In genomic region chr1:141401334-141401733, GRCm38 (mm10) we compare ENCODE assay signal across 32 mouse cellular contexts.
"Had no signal": no experiment of that assay in that cellular context is flagged by ENCODE, and none has a peak within 500 bp of the region (broad histone marks: within the 10 kb centered on the region; RNA-seq: fewer than 3 reads in every experiment).

No protein-coding gene starts in this region.

- DNase-seq: left cerebral cortex, postnatal 4 days; liver; liver, embryonic 13.5 days; liver, postnatal 0 days; lung, adult 18-20 months; lung, adult 2 months; lung, embryonic 14.5 days; lung, postnatal 10 days; lung, postnatal 14 days; lung, postnatal 36 days; lung, postnatal 4 days; midbrain, embryonic 14.5 days had no signal

- H3K4me3 ChIP-seq: limb, embryonic 10.5 days; limb, embryonic 12.5 days; limb, embryonic 13.5 days; limb, embryonic 15.5 days; liver, embryonic 12.5 days; liver, embryonic 13.5 days; liver, embryonic 15.5 days; lung, embryonic 15.5 days; megakaryocyte, embryonic 14.5 days; midbrain, embryonic 10.5 days; midbrain, embryonic 12.5 days; midbrain, embryonic 13.5 days; midbrain, embryonic 15.5 days; myocyte; neural tube, embryonic 12.5 days had no signal

- H3K4me1 ChIP-seq: limb, embryonic 10.5 days; limb, embryonic 12.5 days; limb, embryonic 13.5 days; limb, embryonic 15.5 days; liver, embryonic 12.5 days; liver, embryonic 13.5 days; liver, embryonic 15.5 days; lung, embryonic 15.5 days; megakaryocyte, embryonic 14.5 days; midbrain, embryonic 10.5 days; midbrain, embryonic 12.5 days; midbrain, embryonic 13.5 days; midbrain, embryonic 15.5 days; neural tube, embryonic 12.5 days had no signal

- H3K27ac ChIP-seq: limb, embryonic 10.5 days; limb, embryonic 12.5 days; limb, embryonic 13.5 days; limb, embryonic 15.5 days; liver, embryonic 12.5 days; liver, embryonic 13.5 days; liver, embryonic 14.5 days; liver, embryonic 15.5 days; lung, embryonic 15.5 days; macrophage; midbrain, embryonic 10.5 days; midbrain, embryonic 12.5 days; midbrain, embryonic 13.5 days; midbrain, embryonic 15.5 days; neural tube, embryonic 12.5 days had no signal

- H3K27me3 ChIP-seq: limb, embryonic 12.5 days; limb, embryonic 13.5 days; limb, embryonic 15.5 days; liver, embryonic 12.5 days; liver, embryonic 13.5 days; liver, embryonic 15.5 days; lung, embryonic 15.5 days; megakaryocyte, embryonic 14.5 days; midbrain, embryonic 12.5 days; midbrain, embryonic 13.5 days; midbrain, embryonic 15.5 days; neural tube, embryonic 12.5 days had no signal

- H3K4me2 ChIP-seq: limb, embryonic 12.5 days; limb, embryonic 13.5 days; limb, embryonic 15.5 days; liver, embryonic 11.5 days; liver, embryonic 12.5 days; liver, embryonic 13.5 days; liver, embryonic 15.5 days; lung, embryonic 14.5 days; lung, embryonic 15.5 days; midbrain, embryonic 11.5 days; midbrain, embryonic 12.5 days; midbrain, embryonic 13.5 days; midbrain, embryonic 15.5 days; neural tube, embryonic 12.5 days had no signal

- H3K36me3 ChIP-seq: limb, embryonic 10.5 days; limb, embryonic 12.5 days; limb, embryonic 13.5 days; limb, embryonic 15.5 days; liver, embryonic 12.5 days; liver, embryonic 13.5 days; liver, embryonic 15.5 days; lung, embryonic 15.5 days; midbrain, embryonic 10.5 days; midbrain, embryonic 12.5 days; midbrain, embryonic 13.5 days; midbrain, embryonic 15.5 days; neural tube, embryonic 12.5 days had no signal

- H3K9ac ChIP-seq: limb, embryonic 12.5 days; limb, embryonic 13.5 days; limb, embryonic 15.5 days; liver, embryonic 12.5 days; liver, embryonic 13.5 days; liver, embryonic 14.5 days; liver, embryonic 15.5 days; liver, postnatal 0 days; lung, embryonic 14.5 days; lung, embryonic 15.5 days; midbrain, embryonic 12.5 days; midbrain, embryonic 13.5 days; midbrain, embryonic 15.5 days; neural tube, embryonic 12.5 days had no signal

- H3K9me3 ChIP-seq: limb, embryonic 10.5 days; limb, embryonic 12.5 days; limb, embryonic 13.5 days; limb, embryonic 15.5 days; liver, embryonic 12.5 days; liver, embryonic 13.5 days; liver, embryonic 15.5 days; lung, embryonic 15.5 days; midbrain, embryonic 10.5 days; midbrain, embryonic 12.5 days; midbrain, embryonic 13.5 days; midbrain, embryonic 15.5 days; neural tube, embryonic 12.5 days had no signal

- ATAC-seq: liver, embryonic 12.5 days; liver, postnatal 0 days; lung, postnatal 0 days; midbrain, embryonic 13.5 days; midbrain, embryonic 15.5 days; midbrain, embryonic 16.5 days had no signal
